Mouse (Mus musculus): Measurements from ENCODE around the gene Mmp19. TPM values are rescaled to one million over a fixed set of nuclear protein-coding genes. Genes with fewer than 3 reads are reported as not detected.

Gene Mmp19
- 17.1 TPM for polyA plus RNA-seq (2014; fragmentation: Illumina TruSeq; extraction: RNeasy Lipid Tissue Mini Kit (QIAGEN cat#74804); ENCODE audit: low read depth, low replicate concordance)

DNA sequence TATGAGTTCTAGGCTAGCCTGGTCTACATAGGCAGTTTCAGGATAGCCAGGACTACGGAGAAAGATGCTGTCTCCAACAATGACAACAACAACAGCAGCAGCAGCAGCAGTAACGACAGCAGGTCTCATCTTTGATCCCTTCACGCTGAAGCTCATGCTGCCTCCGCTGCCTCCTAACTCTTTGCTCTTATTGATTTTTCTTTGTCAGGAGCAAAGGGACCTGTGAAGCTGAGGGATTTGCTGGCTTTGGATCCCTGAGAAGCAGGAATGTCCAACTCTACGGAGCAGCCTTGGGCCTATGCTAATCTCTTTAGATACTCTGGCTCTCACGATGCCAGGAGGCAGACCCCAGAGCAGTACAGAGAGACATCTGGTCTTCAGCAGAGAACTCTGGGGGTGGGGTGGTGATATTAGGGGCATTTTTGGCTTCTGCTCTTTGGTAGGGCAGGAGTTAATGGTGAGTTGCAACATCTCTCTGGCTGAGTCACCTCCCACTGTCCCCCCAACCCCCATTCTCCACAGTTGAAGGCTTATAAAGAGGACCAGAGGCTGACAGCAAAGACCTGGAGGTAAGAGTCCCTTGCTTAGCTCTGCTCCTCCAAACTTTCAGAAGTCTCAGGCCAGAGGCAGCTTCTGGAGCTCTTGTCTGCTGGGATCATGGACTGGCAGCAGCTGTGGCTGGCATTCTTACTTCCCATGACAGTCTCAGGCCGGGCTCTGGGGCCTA lies at the start of gene Mmp19:
Gene Mmp19, plus strand, starts transcription at position 513 of the 727 bp plus-strand sequence.

DNA sequence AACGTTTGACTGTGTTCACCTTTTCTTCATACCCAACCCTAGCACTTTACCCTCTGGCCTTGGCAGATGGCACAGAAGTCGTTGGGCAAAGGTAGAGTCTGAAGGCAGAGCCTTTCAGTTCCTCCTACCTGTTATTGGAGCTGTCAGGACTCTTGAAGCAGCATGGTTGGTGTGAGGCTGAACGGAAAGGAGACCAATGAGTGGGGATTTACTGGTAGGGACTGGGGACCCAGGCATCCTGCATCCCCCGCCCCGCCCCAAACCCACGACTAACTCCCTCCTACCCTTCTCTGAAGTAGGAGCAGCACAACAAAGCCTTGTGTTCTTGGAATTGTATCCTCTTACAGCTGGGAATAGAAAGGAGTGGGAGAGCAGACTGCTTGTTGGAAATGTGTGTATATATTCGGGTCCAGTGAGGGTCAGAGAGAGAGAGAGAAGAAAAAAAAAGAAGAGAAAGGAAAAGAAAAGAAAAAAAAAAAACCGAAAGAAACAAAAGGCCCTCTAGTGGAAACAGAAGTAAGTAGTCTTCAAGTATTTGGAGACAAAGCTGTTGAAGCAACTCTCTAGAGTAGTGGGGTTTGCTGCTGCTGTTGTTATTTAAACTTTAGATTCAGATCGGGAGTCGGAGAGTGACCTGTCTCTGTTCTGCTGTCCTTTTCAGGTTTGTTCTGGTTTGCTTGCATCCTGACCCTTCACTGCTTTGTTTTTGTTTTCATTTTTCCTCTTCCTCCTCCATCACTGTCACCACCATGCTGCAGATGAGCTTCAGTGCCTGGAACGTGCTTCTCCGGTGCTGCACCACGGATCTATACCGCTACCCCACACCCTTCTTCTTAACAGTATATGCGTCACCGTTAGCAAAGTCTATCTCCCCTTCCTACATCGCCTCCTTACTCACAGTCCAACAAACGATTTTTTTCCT lies 45.8 kb upstream of the Mmp19 start, which contains the start of gene Dgka:
Gene Dgka, minus strand, starts transcription at position 176 of the 922 bp plus-strand sequence.

DNA sequence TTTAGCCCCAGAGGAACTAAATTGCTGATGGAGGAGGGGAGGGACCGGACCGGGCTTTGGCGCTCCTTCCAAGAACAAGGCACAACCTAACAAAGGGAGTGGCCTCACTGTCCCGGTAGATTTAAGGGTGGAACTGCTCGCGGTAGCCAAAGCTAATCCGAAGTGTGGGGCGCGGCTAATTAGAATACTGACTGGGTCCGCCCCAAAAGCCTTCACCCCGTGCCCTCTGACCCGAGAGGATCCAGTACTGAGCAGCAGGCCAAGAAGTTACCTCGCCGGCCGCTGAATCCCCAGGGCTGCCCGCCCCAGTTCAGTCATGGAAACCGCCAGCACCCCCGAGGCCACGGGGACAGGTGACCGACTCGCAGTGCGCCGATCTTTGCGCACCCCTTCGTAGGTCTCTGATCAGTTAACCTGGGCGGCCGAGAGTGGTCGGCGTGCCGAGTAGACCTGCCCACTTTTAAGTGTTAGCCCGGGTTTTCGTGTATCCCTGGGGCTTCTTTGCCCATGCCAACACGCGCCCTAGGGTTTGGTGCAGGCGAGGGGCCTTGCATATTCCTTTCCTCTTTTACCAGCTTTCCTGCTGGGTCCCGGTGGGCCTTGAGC lies 43.0 kb upstream of the Mmp19 start, which contains the start of gene Pym1:
Gene Pym1, plus strand, starts transcription at position 244 of the 606 bp plus-strand sequence.

DNA sequence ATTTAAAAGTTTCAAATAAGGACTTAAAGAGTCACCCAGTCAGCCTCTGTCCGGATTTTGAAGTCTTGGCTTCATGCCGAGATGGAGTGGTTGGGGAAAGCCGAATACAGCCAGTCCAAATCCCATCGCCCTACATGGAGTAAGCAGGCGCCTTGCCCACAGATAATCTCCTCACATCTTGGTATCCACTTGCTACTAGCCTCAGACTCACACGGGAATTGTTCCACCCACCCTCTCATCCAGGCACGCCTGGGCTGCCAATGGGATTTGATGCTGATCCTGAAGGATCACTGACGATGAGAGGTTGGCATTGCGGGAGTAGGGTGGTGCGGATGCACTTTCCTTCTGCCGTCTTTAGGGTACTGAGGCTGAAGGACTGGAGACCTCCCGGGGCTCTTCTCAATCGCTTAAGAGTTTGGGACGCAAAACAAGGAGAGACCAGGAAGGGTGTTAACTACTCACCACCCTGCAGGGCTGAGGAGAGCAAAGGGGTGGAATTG lies 13.1 kb downstream of the Mmp19 start, which contains the start of gene Dnajc14:
Gene Dnajc14, plus strand, starts transcription at position 292 of the 500 bp plus-strand sequence.

DNA sequence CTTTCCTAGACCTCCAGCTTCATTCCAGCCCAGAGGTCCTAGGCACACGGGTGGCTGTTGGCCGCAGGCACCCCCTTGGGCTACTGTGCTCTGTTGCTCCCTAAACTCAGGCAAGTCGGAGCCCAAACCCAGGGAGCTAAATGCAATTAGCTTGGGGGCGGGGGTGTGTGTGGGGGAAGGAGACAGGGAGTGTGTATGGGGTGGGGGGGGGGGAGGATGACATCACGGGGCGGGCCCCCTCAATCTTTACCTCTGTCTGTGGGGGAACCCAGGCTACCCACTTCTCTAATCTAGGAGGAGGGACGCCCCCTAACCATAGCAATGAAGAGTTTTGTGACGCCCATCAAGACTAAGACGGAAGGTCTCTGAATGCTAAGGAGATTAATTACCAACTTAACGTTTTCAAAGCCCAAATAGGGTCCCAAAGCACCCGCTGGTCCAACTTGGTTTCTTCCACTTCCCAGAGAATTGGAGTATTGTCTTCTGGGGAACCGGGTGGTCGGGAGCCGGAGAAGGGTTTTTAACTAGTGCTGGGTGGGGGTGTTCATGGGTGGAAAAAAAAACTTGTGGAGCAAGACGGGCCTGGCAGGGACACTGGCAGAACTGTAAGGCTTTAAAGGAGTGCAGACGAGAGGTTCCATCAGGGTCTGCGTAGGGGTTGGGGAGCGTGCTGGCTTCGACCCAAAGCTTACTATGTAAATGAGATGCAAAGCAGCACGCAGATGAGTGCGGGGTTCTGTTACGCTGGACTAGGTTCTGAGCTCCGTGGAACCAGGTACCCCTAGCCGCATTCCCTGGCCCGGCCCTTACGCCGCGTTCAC lies 13.8 kb downstream of the Mmp19 start, which contains the start of gene Tmem198b:
Gene Tmem198b, minus strand, starts transcription at position 100 of the 821 bp plus-strand sequence.

DNA sequence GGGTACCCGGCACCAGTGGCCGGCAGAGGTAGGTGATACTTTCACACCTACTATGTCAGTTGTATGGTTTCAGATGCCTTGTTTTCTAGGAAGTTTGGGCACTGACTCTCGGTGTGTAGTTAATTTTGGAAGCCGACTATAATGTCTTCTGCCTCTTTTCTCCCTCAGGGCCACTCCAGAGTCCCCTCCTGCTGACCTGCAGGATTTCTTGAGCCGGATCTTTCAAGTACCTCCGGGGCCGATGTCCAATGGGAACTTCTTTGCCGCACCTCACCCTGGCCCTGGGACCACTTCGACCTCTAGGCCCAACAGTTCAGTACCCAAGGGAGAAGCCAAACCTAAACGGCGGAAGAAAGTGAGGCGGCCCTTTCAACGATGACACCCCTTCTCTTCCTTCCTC lies 26.3 kb downstream of the Mmp19 start, which contains the start of gene Sarnp:
Gene Sarnp, plus strand, starts transcription at position 301 of the 400 bp plus-strand sequence.

DNA sequence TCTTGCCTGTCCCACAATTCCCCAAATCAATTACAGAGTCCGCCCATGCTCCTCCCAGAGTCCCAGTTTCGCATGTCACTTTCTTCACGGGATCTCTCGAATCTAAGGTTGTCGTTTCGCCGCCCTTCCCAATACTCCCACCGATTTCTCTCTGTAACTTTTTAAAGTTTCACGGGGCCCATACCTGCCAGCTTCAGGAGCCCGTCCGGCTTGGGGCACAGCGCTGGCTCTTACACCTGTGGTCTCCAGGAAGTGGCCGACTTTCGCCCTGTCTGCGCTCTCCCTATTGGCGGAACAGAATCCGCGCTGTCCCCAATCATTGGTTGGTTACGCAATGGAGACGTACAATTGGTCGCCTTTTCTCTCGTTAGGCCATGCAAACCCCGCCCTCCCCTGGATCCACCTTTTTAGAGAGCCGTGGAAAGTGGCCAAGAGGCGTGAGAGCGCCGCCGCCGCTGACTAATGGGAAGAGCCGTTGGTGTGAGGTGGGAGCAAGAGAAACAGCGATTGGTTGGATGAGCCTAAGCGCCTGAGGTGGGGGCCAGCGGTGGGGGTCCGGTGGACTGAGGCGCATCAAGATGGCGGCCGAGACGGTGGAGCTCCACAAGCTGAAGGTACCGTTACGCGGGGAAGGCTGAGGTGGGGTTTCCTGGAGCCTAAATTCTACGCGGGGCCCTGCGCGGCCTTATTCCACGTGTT lies 30.8 kb downstream of the Mmp19 start, which contains the start of gene Ormdl2:
Gene Ormdl2, minus strand, starts transcription at position 288 of the 699 bp plus-strand sequence.

Other genes with a start within 250 kb of the Mmp19 start
- gene Zc3h10, start 243.1 kb upstream of the Mmp19 start, polyA plus RNA-seq (2014; fragmentation: Illumina TruSeq; extraction: RNeasy Lipid Tissue Mini Kit (QIAGEN cat#74804); ENCODE audit: low read depth, low replicate concordance), result 9.8 TPM
- gene Rpl41, start 241.6 kb upstream of the Mmp19 start, polyA plus RNA-seq (2014; fragmentation: Illumina TruSeq; extraction: RNeasy Lipid Tissue Mini Kit (QIAGEN cat#74804); ENCODE audit: low read depth, low replicate concordance), result 2,778 TPM
- gene Pa2g4, start 224.9 kb upstream of the Mmp19 start, polyA plus RNA-seq (2014; fragmentation: Illumina TruSeq; extraction: RNeasy Lipid Tissue Mini Kit (QIAGEN cat#74804); ENCODE audit: low read depth, low replicate concordance), result 63.0 TPM
- 32.3 TPM for gene Erbb3, start 201.3 kb upstream of the Mmp19 start, polyA plus RNA-seq (2014; fragmentation: Illumina TruSeq; extraction: RNeasy Lipid Tissue Mini Kit (QIAGEN cat#74804); ENCODE audit: low read depth, low replicate concordance)
- gene Rps26, start 164.2 kb upstream of the Mmp19 start, polyA plus RNA-seq (2014; fragmentation: Illumina TruSeq; extraction: RNeasy Lipid Tissue Mini Kit (QIAGEN cat#74804); ENCODE audit: low read depth, low replicate concordance), result 1,498 TPM
- 3.3 TPM for gene Ikzf4, start 144.9 kb upstream of the Mmp19 start, polyA plus RNA-seq (2014; fragmentation: Illumina TruSeq; extraction: RNeasy Lipid Tissue Mini Kit (QIAGEN cat#74804); ENCODE audit: low read depth, low replicate concordance)
- gene Suox, start 116.8 kb upstream of the Mmp19 start, polyA plus RNA-seq (2014; fragmentation: Illumina TruSeq; extraction: RNeasy Lipid Tissue Mini Kit (QIAGEN cat#74804); ENCODE audit: low read depth, low replicate concordance), result 154 TPM
- 111 TPM for gene Rab5b, start 94.6 kb upstream of the Mmp19 start, polyA plus RNA-seq (2014; fragmentation: Illumina TruSeq; extraction: RNeasy Lipid Tissue Mini Kit (QIAGEN cat#74804); ENCODE audit: low read depth, low replicate concordance)
- gene Pmel, start 86.7 kb upstream of the Mmp19 start, polyA plus RNA-seq (2014; fragmentation: Illumina TruSeq; extraction: RNeasy Lipid Tissue Mini Kit (QIAGEN cat#74804); ENCODE audit: low read depth, low replicate concordance), result 15.2 TPM
- 20.1 TPM for gene Cdk2, start 85.9 kb upstream of the Mmp19 start, polyA plus RNA-seq (2014; fragmentation: Illumina TruSeq; extraction: RNeasy Lipid Tissue Mini Kit (QIAGEN cat#74804); ENCODE audit: low read depth, low replicate concordance)
- gene Dgka, start 46.1 kb upstream of the Mmp19 start, polyA plus RNA-seq (2014; fragmentation: Illumina TruSeq; extraction: RNeasy Lipid Tissue Mini Kit (QIAGEN cat#74804); ENCODE audit: low read depth, low replicate concordance), result 16.4 TPM
- 28.8 TPM for gene Pym1, start 43.0 kb upstream of the Mmp19 start, polyA plus RNA-seq (2014; fragmentation: Illumina TruSeq; extraction: RNeasy Lipid Tissue Mini Kit (QIAGEN cat#74804); ENCODE audit: low read depth, low replicate concordance)
- gene Dnajc14, start 13.2 kb downstream of the Mmp19 start, polyA plus RNA-seq (2014; fragmentation: Illumina TruSeq; extraction: RNeasy Lipid Tissue Mini Kit (QIAGEN cat#74804); ENCODE audit: low read depth, low replicate concordance), result 44.6 TPM
- gene Tmem198b, start 13.5 kb downstream of the Mmp19 start, polyA plus RNA-seq (2014; fragmentation: Illumina TruSeq; extraction: RNeasy Lipid Tissue Mini Kit (QIAGEN cat#74804); ENCODE audit: low read depth, low replicate concordance), result 13.7 TPM
- gene Sarnp, start 26.4 kb downstream of the Mmp19 start, polyA plus RNA-seq (2014; fragmentation: Illumina TruSeq; extraction: RNeasy Lipid Tissue Mini Kit (QIAGEN cat#74804); ENCODE audit: low read depth, low replicate concordance), result 69.3 TPM
- 96.5 TPM for gene Ormdl2, start 30.7 kb downstream of the Mmp19 start, polyA plus RNA-seq (2014; fragmentation: Illumina TruSeq; extraction: RNeasy Lipid Tissue Mini Kit (QIAGEN cat#74804); ENCODE audit: low read depth, low replicate concordance)
- gene Gdf11, start 100.8 kb downstream of the Mmp19 start, polyA plus RNA-seq (2014; fragmentation: Illumina TruSeq; extraction: RNeasy Lipid Tissue Mini Kit (QIAGEN cat#74804); ENCODE audit: low read depth, low replicate concordance), result 1.6 TPM
- gene Cd63, start 110.1 kb downstream of the Mmp19 start, polyA plus RNA-seq (2014; fragmentation: Illumina TruSeq; extraction: RNeasy Lipid Tissue Mini Kit (QIAGEN cat#74804); ENCODE audit: low read depth, low replicate concordance), result 549 TPM
- 16.9 TPM for gene Rdh5, start 132.0 kb downstream of the Mmp19 start, polyA plus RNA-seq (2014; fragmentation: Illumina TruSeq; extraction: RNeasy Lipid Tissue Mini Kit (QIAGEN cat#74804); ENCODE audit: low read depth, low replicate concordance)
- gene Bloc1s1, start 133.1 kb downstream of the Mmp19 start, polyA plus RNA-seq (2014; fragmentation: Illumina TruSeq; extraction: RNeasy Lipid Tissue Mini Kit (QIAGEN cat#74804); ENCODE audit: low read depth, low replicate concordance), result 277 TPM
- gene Itga7, start 142.9 kb downstream of the Mmp19 start, polyA plus RNA-seq (2014; fragmentation: Illumina TruSeq; extraction: RNeasy Lipid Tissue Mini Kit (QIAGEN cat#74804); ENCODE audit: low read depth, low replicate concordance), result 54.8 TPM
- 4.7 TPM for gene Mettl7b, start 170.1 kb downstream of the Mmp19 start, polyA plus RNA-seq (2014; fragmentation: Illumina TruSeq; extraction: RNeasy Lipid Tissue Mini Kit (QIAGEN cat#74804); ENCODE audit: low read depth, low replicate concordance)
- not detected for gene Olfr9, start 198.5 kb downstream of the Mmp19 start, polyA plus RNA-seq (2014; fragmentation: Illumina TruSeq; extraction: RNeasy Lipid Tissue Mini Kit (QIAGEN cat#74804); ENCODE audit: low read depth, low replicate concordance)
- not detected for gene Olfr763, start 219.9 kb downstream of the Mmp19 start, polyA plus RNA-seq (2014; fragmentation: Illumina TruSeq; extraction: RNeasy Lipid Tissue Mini Kit (QIAGEN cat#74804); ENCODE audit: low read depth, low replicate concordance)
- not detected for gene Olfr764-ps1, start 249.0 kb downstream of the Mmp19 start, polyA plus RNA-seq (2014; fragmentation: Illumina TruSeq; extraction: RNeasy Lipid Tissue Mini Kit (QIAGEN cat#74804); ENCODE audit: low read depth, low replicate concordance)

All from adipose tissue, adult 10 weeks (tissue).